Mouse (Mus musculus) cerebral cortex, adult 2 months (tissue): ENCODE results near the gene Ccdc149.

ENCODE experiments used
- WGBS: fragments of 180-500 bp; shearing (Covaris S2); methylation state at CpG from one replicate; pipeline ENCODE4 v1.1.7; 2018; 5-methylcytosine and 5-hydroxymethylcytosine counted together

Ccdc149 gene

GRCm38 (mm10) chr5:52375847-52376246, 95.5 kb downstream of the Ccdc149 start:
- 91% methylated on average over 9 of the region's 9 CpGs for WGBS

GRCm38 (mm10) chr5:52370901-52371300, 100.4 kb downstream of the Ccdc149 start:
- WGBS: 58% methylated on average over 6 of the region's 6 CpGs

- WGBS: 57% methylated on average over 63 of the region's 63 CpGs
Measured at GRCm38 (mm10) chr5:52367866-52368840, 103.2 kb downstream of the Ccdc149 start.

GRCm38 (mm10) chr5:52366661-52367060, 104.7 kb downstream of the Ccdc149 start:
- 60% methylated on average over 2 of the region's 2 CpGs for WGBS

- WGBS: 62% methylated on average over 5 of the region's 5 CpGs
Measured at GRCm38 (mm10) chr5:52365930-52366329, 105.4 kb downstream of the Ccdc149 start.

- 87% methylated on average over 5 of the region's 5 CpGs for WGBS
Measured at GRCm38 (mm10) chr5:52364521-52364920, 106.8 kb downstream of the Ccdc149 start.

GRCm38 (mm10) chr5:52363468-52364150, 107.7 kb downstream of the Ccdc149 start, which contains the start of gene Sod3:
Gene Sod3 (plus strand): TSS chr5:52363791.
- WGBS: 49% methylated on average over 11 of the region's 11 CpGs

GRCm38 (mm10) chr5:52362776-52363467, 108.4 kb downstream of the Ccdc149 start:
- 80% methylated on average over 6 of the region's 6 CpGs for WGBS

GRCm38 (mm10) chr5:52360286-52361049, 110.9 kb downstream of the Ccdc149 start:
- WGBS: 78% methylated on average over 21 of the region's 21 CpGs

- 94% methylated on average over 6 of the region's 6 CpGs for WGBS
Measured at GRCm38 (mm10) chr5:52358120-52358519, 113.2 kb downstream of the Ccdc149 start.

- 78% methylated on average over 9 of the region's 9 CpGs for WGBS
Measured at GRCm38 (mm10) chr5:52357175-52357754, 114.1 kb downstream of the Ccdc149 start.

GRCm38 (mm10) chr5:52355612-52356011, 115.7 kb downstream of the Ccdc149 start:
- 86% methylated on average over 7 of the region's 7 CpGs for WGBS

GRCm38 (mm10) chr5:52354441-52354840, 116.9 kb downstream of the Ccdc149 start:
- WGBS: 58% methylated on average over 4 of the region's 4 CpGs

GRCm38 (mm10) chr5:52352730-52353129, 118.6 kb downstream of the Ccdc149 start:
- 86% methylated on average over 5 of the region's 5 CpGs for whole genome bisulfite sequencing

GRCm38 (mm10) chr5:52351561-52351960, 119.8 kb downstream of the Ccdc149 start:
- WGBS: 70% methylated on average over 2 of the region's 2 CpGs

- WGBS: 79% methylated on average over 2 of the region's 2 CpGs
Measured at GRCm38 (mm10) chr5:52350451-52350850, 120.9 kb downstream of the Ccdc149 start.

GRCm38 (mm10) chr5:52346890-52347289, 124.4 kb downstream of the Ccdc149 start:
- WGBS: 68% methylated on average over 2 of the region's 2 CpGs

- WGBS: 78% methylated on average over 2 of the region's 2 CpGs
Measured at GRCm38 (mm10) chr5:52339134-52339533, 132.2 kb downstream of the Ccdc149 start.

- WGBS: 80% methylated on average over 3 of the region's 3 CpGs
Measured at GRCm38 (mm10) chr5:52335590-52335989, 135.7 kb downstream of the Ccdc149 start.

GRCm38 (mm10) chr5:52332120-52332519, 139.2 kb downstream of the Ccdc149 start:
- 68% methylated on average over 8 of the region's 8 CpGs for WGBS
